Mouse (Mus musculus): ENCODE results near the gene Hhipl1. TPM values are rescaled to one million over a fixed set of nuclear protein-coding genes. Genes with fewer than 3 reads are reported as not detected.
A peak's percentile ranks its signal among the peaks of the same experiment; 100 is the strongest.

The Hhipl1 gene
- polyA plus RNA-seq, 1 experiment from 2014 or later, result 1.1 TPM

- 44% methylated on average over 14 of the region's 14 CpGs for WGBS
- Histone ChIP-seq H3K9ac (peak overlapping the region; percentile 35; the same call in 1 of the 2 replicates), H3K27me3 (replicated peaks) (peaks cover 16% of the 10 kb centered on the region; the same call in 1 of the 2 replicates), H3K36me3 (no peaks in the 10 kb centered on the region), H3K9me3 (no peaks in the 10 kb centered on the region), H3K4me3 (no peak overlapping the region), H3K27ac (replicated peaks) (no peak overlapping the region), H3K4me1 (peaks cover 14% of the 10 kb centered on the region), H3K4me2 (peak overlapping the region; percentile 24)
- ATAC-seq (ENCODE audit: extremely low read depth, insufficient number of reproducible peaks, low FRiP score, low TSS enrichment), result no peak
Observed at GRCm38 (mm10) chr12:108284455-108285224, 21.4 kb upstream of the Hhipl1 start.

GRCm38 (mm10) chr12:108285225-108286011, 20.7 kb upstream of the Hhipl1 start:
- WGBS, result 42% methylated on average over 11 of the region's 11 CpGs
- no peak for ATAC-seq (ENCODE audit: extremely low read depth, insufficient number of reproducible peaks, low FRiP score, low TSS enrichment)
- Histone ChIP-seq H3K4me1 (peaks cover 14% of the 10 kb centered on the region), H3K36me3 (no peaks in the 10 kb centered on the region), H3K9ac (peak overlapping the region; percentile 35; the same call in 1 of the 2 replicates), H3K4me3 (no peak overlapping the region), H3K4me2 (peak overlapping the region; percentile 24), H3K27ac (replicated peaks) (no peak overlapping the region), H3K9me3 (no peaks in the 10 kb centered on the region), H3K27me3 (replicated peaks) (peaks cover 16% of the 10 kb centered on the region; the same call in 1 of the 2 replicates)

GRCm38 (mm10) chr12:108286381-108286780, 19.7 kb upstream of the Hhipl1 start:
- Histone ChIP-seq H3K36me3 (no peaks in the 10 kb centered on the region), H3K9me3 (no peaks in the 10 kb centered on the region), H3K27ac (replicated peaks) (no peak overlapping the region), H3K27me3 (replicated peaks) (peaks cover 20% of the 10 kb centered on the region; the same call in 1 of the 2 replicates), H3K4me3 (no peak overlapping the region), H3K9ac (no peak overlapping the region), H3K4me2 (no peak overlapping the region), H3K4me1 (peaks cover 14% of the 10 kb centered on the region)
- no peak for ATAC-seq (ENCODE audit: extremely low read depth, insufficient number of reproducible peaks, low FRiP score, low TSS enrichment)
- WGBS, result 77% methylated on average over 4 of the region's 4 CpGs

GRCm38 (mm10) chr12:108287011-108287410, 19.1 kb upstream of the Hhipl1 start:
- Histone ChIP-seq H3K4me3 (no peak overlapping the region), H3K36me3 (no peaks in the 10 kb centered on the region), H3K27ac (replicated peaks) (no peak overlapping the region), H3K9me3 (no peaks in the 10 kb centered on the region), H3K4me2 (no peak overlapping the region), H3K27me3 (replicated peaks) (peaks cover 20% of the 10 kb centered on the region; the same call in 1 of the 2 replicates), H3K9ac (no peak overlapping the region), H3K4me1 (peaks cover 14% of the 10 kb centered on the region)
- no peak for ATAC-seq (ENCODE audit: extremely low read depth, insufficient number of reproducible peaks, low FRiP score, low TSS enrichment)
- 89% methylated on average over 8 of the region's 8 CpGs for WGBS

GRCm38 (mm10) chr12:108288127-108288880, 17.8 kb upstream of the Hhipl1 start:
- Histone ChIP-seq H3K27me3 (replicated peaks) (peaks cover 14% of the 10 kb centered on the region; the same call in 1 of the 2 replicates), H3K27ac (replicated peaks) (no peak overlapping the region), H3K9me3 (no peaks in the 10 kb centered on the region), H3K4me3 (no peak overlapping the region), H3K4me1 (peaks cover 23% of the 10 kb centered on the region), H3K36me3 (no peaks in the 10 kb centered on the region), H3K9ac (no peak overlapping the region), H3K4me2 (no peak overlapping the region)
- WGBS, result 72% methylated on average over 19 of the region's 19 CpGs
- no peak for ATAC-seq (ENCODE audit: extremely low read depth, insufficient number of reproducible peaks, low FRiP score, low TSS enrichment)

GRCm38 (mm10) chr12:108292419-108292818, 13.7 kb upstream of the Hhipl1 start:
- peaks cover 4% of the 10 kb centered on the region; the same call in 1 of the 2 replicates for H3K27me3 ChIP-seq (replicated peaks)
- ATAC-seq (ENCODE audit: extremely low read depth, insufficient number of reproducible peaks, low FRiP score, low TSS enrichment), result peak; percentile 37; the same call in 1 of the 2 replicates
- H3K36me3 ChIP-seq, result no peaks in the 10 kb centered on the region
- peak overlapping the region; percentile 56 for H3K4me2 ChIP-seq
- no peaks in the 10 kb centered on the region for H3K9me3 ChIP-seq
- H3K4me1 ChIP-seq, result peaks cover 9% of the 10 kb centered on the region
- WGBS, result 15% methylated on average over 9 of the region's 9 CpGs
- H3K27ac ChIP-seq (replicated peaks), result no peak overlapping the region
- no peak overlapping the region for H3K9ac ChIP-seq
- no peak overlapping the region for H3K4me3 ChIP-seq

GRCm38 (mm10) chr12:108292957-108293356, 13.1 kb upstream of the Hhipl1 start:
- Histone ChIP-seq H3K36me3 (no peaks in the 10 kb centered on the region), H3K9me3 (no peaks in the 10 kb centered on the region), H3K9ac (peak overlapping the region; percentile 16; the same call in 1 of the 2 replicates), H3K27ac (replicated peaks) (no peak overlapping the region), H3K27me3 (replicated peaks) (peaks cover 4% of the 10 kb centered on the region; the same call in 1 of the 2 replicates), H3K4me2 (peak overlapping the region; percentile 56), H3K4me1 (peaks cover 9% of the 10 kb centered on the region), H3K4me3 (no peak overlapping the region)
- ATAC-seq (ENCODE audit: extremely low read depth, insufficient number of reproducible peaks, low FRiP score, low TSS enrichment), result no peak
- WGBS, result 5% methylated on average over 8 of the region's 8 CpGs

GRCm38 (mm10) chr12:108294620-108295019, 11.4 kb upstream of the Hhipl1 start:
- Histone ChIP-seq H3K4me1 (peaks cover 9% of the 10 kb centered on the region), H3K4me2 (no peak overlapping the region), H3K27me3 (replicated peaks) (peaks cover 4% of the 10 kb centered on the region; the same call in 1 of the 2 replicates), H3K4me3 (no peak overlapping the region), H3K9me3 (peaks cover 3% of the 10 kb centered on the region; the same call in 1 of the 2 replicates), H3K9ac (no peak overlapping the region), H3K36me3 (no peaks in the 10 kb centered on the region), H3K27ac (replicated peaks) (no peak overlapping the region)
- 60% methylated on average over 3 of the region's 3 CpGs for WGBS
- ATAC-seq (ENCODE audit: extremely low read depth, insufficient number of reproducible peaks, low FRiP score, low TSS enrichment), result no peak

- H3K9ac ChIP-seq, result no peak overlapping the region
- no peaks in the 10 kb centered on the region for H3K36me3 ChIP-seq
- no peak overlapping the region for H3K4me2 ChIP-seq
- 66% methylated on average over 6 of the region's 6 CpGs for WGBS
- peaks cover 3% of the 10 kb centered on the region; the same call in 1 of the 2 replicates for H3K9me3 ChIP-seq
- peaks cover 9% of the 10 kb centered on the region for H3K4me1 ChIP-seq
- no peak overlapping the region for H3K27ac ChIP-seq (replicated peaks)
- no peaks in the 10 kb centered on the region; the same call in 1 of the 2 replicates for H3K27me3 ChIP-seq (replicated peaks)
- no peak for ATAC-seq (ENCODE audit: extremely low read depth, insufficient number of reproducible peaks, low FRiP score, low TSS enrichment)
- no peak overlapping the region for H3K4me3 ChIP-seq
Observed at GRCm38 (mm10) chr12:108297033-108297432, 9.0 kb upstream of the Hhipl1 start.

- Histone ChIP-seq H3K4me3 (no peak overlapping the region), H3K4me2 (no peak overlapping the region), H3K27me3 (replicated peaks) (peaks cover 27% of the 10 kb centered on the region), H3K27ac (replicated peaks) (no peak overlapping the region), H3K4me1 (peaks cover 5% of the 10 kb centered on the region), H3K36me3 (no peaks in the 10 kb centered on the region), H3K9ac (no peak overlapping the region), H3K9me3 (peaks cover 3% of the 10 kb centered on the region; the same call in 1 of the 2 replicates)
- WGBS, result 70% methylated on average over 6 of the region's 6 CpGs
- no peak for ATAC-seq (ENCODE audit: extremely low read depth, insufficient number of reproducible peaks, low FRiP score, low TSS enrichment)
Observed at GRCm38 (mm10) chr12:108301006-108301405, 5.1 kb upstream of the Hhipl1 start.
